23 mouse cellular contexts compared by ENCODE assay signal in genomic region chr5:139072866-139073265, GRCm38 (mm10).
"Had no signal": no experiment of that assay in that cellular context is flagged by ENCODE, and none has a peak within 500 bp of the region (broad histone marks: within the 10 kb centered on the region; RNA-seq: fewer than 3 reads in every experiment).

No protein-coding gene starts in this region.

- H3K36me3 ChIP-seq: limb, embryonic 10.5 days; limb, embryonic 13.5 days; liver, embryonic 12.5 days; liver, embryonic 15.5 days; lung, embryonic 15.5 days; midbrain, embryonic 10.5 days; midbrain, embryonic 13.5 days; neural tube, embryonic 13.5 days had no signal

- H3K4me1 ChIP-seq: liver, embryonic 12.5 days; liver, embryonic 15.5 days had no signal

- H3K4me3 ChIP-seq: layer of hippocampus, adult 2 months; limb, embryonic 10.5 days; limb, embryonic 13.5 days; liver, embryonic 12.5 days; liver, embryonic 15.5 days; lung, embryonic 15.5 days; megakaryocyte, embryonic 14.5 days; midbrain, embryonic 10.5 days; midbrain, embryonic 13.5 days; myocyte; neural tube, embryonic 13.5 days had no signal

- H3K27ac ChIP-seq: layer of hippocampus, adult 2 months; limb, embryonic 10.5 days; limb, embryonic 13.5 days; liver, embryonic 12.5 days; liver, embryonic 15.5 days; lung, embryonic 15.5 days; midbrain, embryonic 10.5 days; midbrain, embryonic 13.5 days; neural tube, embryonic 13.5 days had no signal

- DNase-seq: kidney, postnatal 25 days; layer of hippocampus, adult 9-11 months; liver; lung, adult 18-20 months; lung, postnatal 10 days; lung, postnatal 36 days; retina, postnatal 1 day; right cerebral cortex, postnatal 25 days; spleen, adult 18-20 months; thymus, adult 18-20 months; thymus, postnatal 14 days; thymus, postnatal 4 days had no signal

- H3K27me3 ChIP-seq: limb, embryonic 13.5 days; liver, embryonic 12.5 days; liver, embryonic 15.5 days; lung, embryonic 15.5 days; midbrain, embryonic 13.5 days; neural tube, embryonic 13.5 days had no signal
